In the genomic region with DNA sequence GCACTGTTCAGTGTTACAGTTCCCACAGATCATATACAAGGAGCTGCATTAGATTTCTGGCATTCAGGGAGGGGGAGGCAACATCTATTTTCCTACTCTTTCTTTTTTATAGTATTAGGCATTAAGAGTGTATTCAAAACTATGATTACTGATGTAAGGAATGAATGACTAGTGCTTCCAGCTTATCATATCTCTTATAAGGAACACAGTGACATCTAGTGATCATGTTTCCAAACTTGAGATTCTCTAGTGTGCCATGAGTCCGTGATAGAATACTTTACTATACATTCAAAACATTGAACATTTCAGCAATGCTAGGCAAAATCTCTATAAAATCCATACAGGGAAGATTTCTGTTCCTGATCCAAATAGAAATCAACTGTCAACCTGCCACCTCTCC, we compare ENCODE assay signal across 24 mouse cellular contexts. TPM values are rescaled to one million over a fixed set of nuclear protein-coding genes. Genes with fewer than 3 reads are reported as not detected.
DNase-seq lines count a peak whose midpoint lies in the region; ATAC-seq and TF ChIP-seq lines count a peak whose summit lies in the region.
"Had no signal": no experiment of that assay in that cellular context is flagged by ENCODE, and none has a peak within 500 bp of the region (broad histone marks: within the 10 kb centered on the region; RNA-seq: fewer than 3 reads in every experiment).

No protein-coding gene starts in this region.

- H3K9me3 ChIP-seq in midbrain, embryonic 16.5 days (replicated peaks; ENCODE audit: control insufficient read depth, low read length, poor library complexity, severe bottlenecking), result no peaks in the 10 kb centered on the region
- no peaks in the 10 kb centered on the region for H3K9me3 ChIP-seq in midbrain, embryonic 13.5 days
- H3K9me3 ChIP-seq: heart, embryonic 15.5 days; limb, embryonic 12.5 days; liver, embryonic 15.5 days had no signal

- peak; percentile 96 for ATAC-seq in frontal cortex, adult (ENCODE audit: low TSS enrichment)
- ATAC-seq in midbrain, embryonic 16.5 days, result peak; percentile 39; the same call in 1 of the 2 replicates
- no peak for ATAC-seq in midbrain, embryonic 13.5 days
- ATAC-seq: forebrain, embryonic 16.5 days; hindbrain, embryonic 16.5 days had no signal

- no peaks in the 10 kb centered on the region for H3K27me3 ChIP-seq in midbrain, embryonic 16.5 days (ENCODE audit: control insufficient read depth, insufficient read depth, low read depth, low read length)
- H3K27me3 ChIP-seq in midbrain, embryonic 13.5 days, result no peaks in the 10 kb centered on the region
- H3K27me3 ChIP-seq: heart, embryonic 15.5 days; limb, embryonic 12.5 days; liver, embryonic 15.5 days had no signal

- WGBS in midbrain, embryonic 16.5 days, result 65% methylated on average over 1 of the region's 1 CpGs
- 85% methylated on average over 1 of the region's 1 CpGs for WGBS in midbrain, embryonic 13.5 days

- H3K4me2 ChIP-seq in midbrain, embryonic 16.5 days (ENCODE audit: low read length), result no peak overlapping the region
- no peak overlapping the region for H3K4me2 ChIP-seq in midbrain, embryonic 13.5 days (replicated peaks)
- H3K4me2 ChIP-seq: heart, embryonic 15.5 days; limb, embryonic 12.5 days; liver, embryonic 15.5 days had no signal

- H3K4me1 ChIP-seq in midbrain, embryonic 16.5 days (ENCODE audit: control insufficient read depth, insufficient read depth, low read length), result no peaks in the 10 kb centered on the region
- H3K4me1 ChIP-seq in midbrain, embryonic 13.5 days (replicated peaks), result no peaks in the 10 kb centered on the region
- peaks cover 4% of the 10 kb centered on the region for H3K4me1 ChIP-seq in embryonic fibroblast, embryonic 13.5 days (ENCODE audit: control insufficient read depth, insufficient read depth, low read length)
- H3K4me1 ChIP-seq: heart, embryonic 15.5 days; limb, embryonic 12.5 days; liver, embryonic 15.5 days had no signal

- H3K36me3 ChIP-seq in midbrain, embryonic 16.5 days (ENCODE audit: control insufficient read depth, insufficient read depth, low read length), result no peaks in the 10 kb centered on the region
- no peaks in the 10 kb centered on the region for H3K36me3 ChIP-seq in midbrain, embryonic 13.5 days
- H3K36me3 ChIP-seq: heart, embryonic 15.5 days; limb, embryonic 12.5 days; liver, embryonic 15.5 days had no signal

- TF ChIP-seq CTCF in left cerebral cortex, adult 2 months (IDR thresholded peaks at IDR 0.05), result peak; percentile 49
- TF ChIP-seq CTCF in embryonic fibroblast, embryonic 13.5 days (IDR thresholded peaks at IDR 0.05; ENCODE audit: borderline replicate concordance, insufficient read depth, low read length), result no peak

- intact Hi-C loops in left cerebral cortex, adult 2 months (cut with DNase I), result no loop called here
- intact Hi-C loops in left cerebral cortex, postnatal 4 days (cut with DNase I), result loop anchor here (10.0 kb wide), 2 partner anchors 455 to 755 kb away; a partner anchor contains a TSS

- TF ChIP-seq POLR2A in embryonic fibroblast, embryonic 13.5 days (IDR thresholded peaks at IDR 0.05; ENCODE audit: low read depth, low read length), result no peak

- no peak overlapping the region for H3K27ac ChIP-seq in left cerebral cortex, adult 2 months
- H3K27ac ChIP-seq in midbrain, embryonic 16.5 days (ENCODE audit: low read length), result no peak overlapping the region
- H3K27ac ChIP-seq in midbrain, embryonic 13.5 days, result no peak overlapping the region
- H3K27ac ChIP-seq in embryonic fibroblast, embryonic 13.5 days (ENCODE audit: insufficient read depth, low read length), result peak overlapping the region; percentile 25; the same call in 1 of the 2 replicates
- H3K27ac ChIP-seq: heart, embryonic 15.5 days; limb, embryonic 12.5 days; liver, embryonic 15.5 days had no signal

- no peak for DNase-seq in frontal cortex, postnatal 14 days (ENCODE audit: low spot score in 2 of 2)
- no peak for DNase-seq in left cerebral cortex, adult 2 months (ENCODE audit: extremely low spot score in 1 of 2, low spot score in 2 of 2)
- no peak for DNase-seq in left cerebral cortex, postnatal 4 days
- no peak for DNase-seq in urinary bladder, adult 2 months (ENCODE audit: low spot score)
- DNase-seq: adrenal gland, postnatal 10 days; B cell, adult 2 months; cerebellum, adult 8-10 months; heart, adult 18-20 months; heart, postnatal 4 days; kidney, adult 18-20 months; kidney, postnatal 14 days; lung, postnatal 4 days; thymus, postnatal 25 days had no signal

- no peak overlapping the region for H3K9ac ChIP-seq in midbrain, embryonic 16.5 days (ENCODE audit: low read depth, low read length)
- H3K9ac ChIP-seq in midbrain, embryonic 13.5 days (replicated peaks), result no peak overlapping the region
- H3K9ac ChIP-seq: heart, embryonic 15.5 days; limb, embryonic 12.5 days; liver, embryonic 15.5 days had no signal

- H3K4me3 ChIP-seq in left cerebral cortex, adult 2 months, result no peak overlapping the region
- no peak overlapping the region for H3K4me3 ChIP-seq in midbrain, embryonic 16.5 days (ENCODE audit: low read depth, low read length)
- no peak overlapping the region for H3K4me3 ChIP-seq in midbrain, embryonic 13.5 days (replicated peaks)
- no peak overlapping the region for H3K4me3 ChIP-seq in embryonic fibroblast, embryonic 13.5 days (ENCODE audit: insufficient read depth, low read length)
- H3K4me3 ChIP-seq: erythroblast, embryonic 14.5 days; heart, embryonic 15.5 days; limb, embryonic 12.5 days; liver, embryonic 15.5 days; myocyte had no signal

RNA-seq across cellular contexts. Expression of a gene that starts 24.5 kb away (rescaled TPM):
- 100 to 1,000 TPM; 212 to 244 TPM for total RNA-seq in left cerebral cortex, adult 2 months (2021)
- total RNA-seq in left cerebral cortex, postnatal 4 days (2021), result 100 to 1,000 TPM; 176 to 193 TPM
- polyA plus RNA-seq in midbrain, embryonic 16.5 days (2015; fragmentation: Nextera tagmentation; extraction: Ambion mirVana), result 218 and 235 TPM in 2 replicates
- polyA plus RNA-seq in midbrain, embryonic 13.5 days (2015; fragmentation: Nextera tagmentation; extraction: Ambion mirVana), result 129 and 139 TPM in 2 replicates
- 28.8 and 33.1 TPM in 2 replicates for polyA plus RNA-seq in embryonic fibroblast, embryonic 13.5 days (2011; ENCODE audit: insufficient read length, low read depth, missing spikeins)
- 18.3 and 19.3 TPM in 2 replicates for polyA plus RNA-seq in urinary bladder, adult 2 months (2012; rRNA removed)
- polyA plus RNA-seq: erythroblast, embryonic 14.5 days had no signal
